14 mouse cellular contexts compared by ENCODE assay signal in the genomic region with DNA sequence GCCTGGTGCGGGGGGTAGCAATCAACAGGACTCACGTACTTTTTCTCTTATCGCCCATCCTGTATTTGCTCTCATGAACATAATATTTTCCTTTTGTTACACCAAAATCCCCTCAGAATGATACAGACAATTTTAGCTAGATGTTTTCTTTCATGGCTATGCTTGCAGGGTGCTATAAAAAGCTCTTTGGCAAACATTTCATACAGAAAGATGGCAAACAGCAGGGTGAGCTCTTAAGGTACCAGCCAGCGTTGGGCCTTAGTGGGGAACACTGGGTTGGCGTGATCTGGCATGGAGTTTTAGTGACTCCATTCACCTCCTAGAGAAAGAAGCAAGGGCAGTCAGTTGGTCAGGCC.
DNase-seq lines count a peak whose midpoint lies in the region; ATAC-seq and TF ChIP-seq lines count a peak whose summit lies in the region.
"Had no signal": no experiment of that assay in that cellular context is flagged by ENCODE, and none has a peak within 500 bp of the region (broad histone marks: within the 10 kb centered on the region; RNA-seq: fewer than 3 reads in every experiment).

No protein-coding gene starts in this region.

- H3K4me1 ChIP-seq in cortical plate, adult 2 months (ENCODE audit: control insufficient read depth, insufficient read depth, low read length): peaks cover 11% of the 10 kb centered on the region
- H3K4me1 ChIP-seq in forebrain, embryonic 12.5 days: peaks cover 90% of the 10 kb centered on the region
- H3K4me1 ChIP-seq in hindbrain, embryonic 14.5 days (replicated peaks; ENCODE audit: control insufficient read depth, insufficient read depth, low read length): peaks cover 29% of the 10 kb centered on the region
- H3K4me1 ChIP-seq in midbrain, embryonic 14.5 days (ENCODE audit: control insufficient read depth, insufficient read depth, low read length): peaks cover 60% of the 10 kb centered on the region
- H3K4me1 ChIP-seq: megakaryocyte, embryonic 14.5 days had no signal

- H3K4me3 ChIP-seq in cortical plate, adult 2 months (ENCODE audit: insufficient read depth, low read length): no peak overlapping the region
- no peak overlapping the region for H3K4me3 ChIP-seq in forebrain, embryonic 12.5 days (replicated peaks)
- no peak overlapping the region for H3K4me3 ChIP-seq in hindbrain, embryonic 14.5 days (replicated peaks; ENCODE audit: low read length)
- no peak overlapping the region for H3K4me3 ChIP-seq in midbrain, embryonic 14.5 days (replicated peaks; ENCODE audit: low read depth, low read length)
- H3K4me3 ChIP-seq: megakaryocyte, embryonic 14.5 days had no signal

- H3K9me3 ChIP-seq in forebrain, embryonic 12.5 days: no peaks in the 10 kb centered on the region
- H3K9me3 ChIP-seq in hindbrain, embryonic 14.5 days (ENCODE audit: control insufficient read depth, low read length): no peaks in the 10 kb centered on the region
- no peaks in the 10 kb centered on the region for H3K9me3 ChIP-seq in midbrain, embryonic 14.5 days (ENCODE audit: control insufficient read depth, low read length)
- H3K9me3 ChIP-seq: megakaryocyte, embryonic 14.5 days had no signal

- H3K27ac ChIP-seq in cortical plate, adult 2 months (ENCODE audit: insufficient read depth, low read length): 0 out of 2 replicates have a peak overlapping the region, but pooled peaks have one; percentile 68
- H3K27ac ChIP-seq in forebrain, embryonic 12.5 days: peak overlapping the region; percentile 97
- peak overlapping the region; percentile 70 for H3K27ac ChIP-seq in hindbrain, embryonic 14.5 days
- peak overlapping the region; percentile 94 for H3K27ac ChIP-seq in midbrain, embryonic 14.5 days (replicated peaks; ENCODE audit: low read depth, low read length)

- H3K9ac ChIP-seq in forebrain, embryonic 12.5 days: peak overlapping the region; percentile 34; the same call in 1 of the 2 replicates
- 0 out of 2 replicates have a peak overlapping the region, but pooled peaks have one; percentile 37 for H3K9ac ChIP-seq in hindbrain, embryonic 14.5 days
- no peak overlapping the region; the same call in 1 of the 2 replicates for H3K9ac ChIP-seq in midbrain, embryonic 14.5 days (replicated peaks; ENCODE audit: low read length)

- ATAC-seq in forebrain, embryonic 12.5 days (ENCODE audit: low FRiP score): no peak
- no peak for ATAC-seq in hindbrain, embryonic 14.5 days (ENCODE audit: low FRiP score)
- no peak for ATAC-seq in midbrain, embryonic 14.5 days (ENCODE audit: low FRiP score, low TSS enrichment)
- ATAC-seq: inflammation-experienced regulatory T-cells, adult 6 months had no signal

- peaks cover 41% of the 10 kb centered on the region for H3K36me3 ChIP-seq in forebrain, embryonic 12.5 days (replicated peaks)
- H3K36me3 ChIP-seq in hindbrain, embryonic 14.5 days (replicated peaks; ENCODE audit: control insufficient read depth, insufficient read depth): peaks cover 25% of the 10 kb centered on the region
- peaks cover 36% of the 10 kb centered on the region for H3K36me3 ChIP-seq in midbrain, embryonic 14.5 days (ENCODE audit: control insufficient read depth, insufficient read depth, low read length)

- 25% methylated on average over 5 of the region's 5 CpGs for WGBS in forebrain, embryonic 12.5 days
- 31% methylated on average over 5 of the region's 5 CpGs for WGBS in hindbrain, embryonic 14.5 days
- 11% methylated on average over 5 of the region's 5 CpGs for WGBS in midbrain, embryonic 14.5 days

- DNase-seq in hindbrain, embryonic 14.5 days (ENCODE audit: low spot score): no peak
- no peak for DNase-seq in midbrain, embryonic 14.5 days
- no peak for DNase-seq in T-cell, adult 2 months (ENCODE audit: low spot score)
- no peak for DNase-seq in layer of hippocampus, postnatal 14 days (ENCODE audit: low spot score in 2 of 2)
- DNase-seq in adrenal gland, postnatal 25 days: no peak
- DNase-seq: cerebellum, adult 11-12 months; heart, adult 11 months; kidney, postnatal 14 days; spleen, adult 18-20 months had no signal

- 0 out of 2 replicates have a peak, but pooled peaks cover 3% of the 10 kb centered on the region for H3K27me3 ChIP-seq in forebrain, embryonic 12.5 days
- no peaks in the 10 kb centered on the region for H3K27me3 ChIP-seq in hindbrain, embryonic 14.5 days (ENCODE audit: control insufficient read depth, insufficient read depth, low read length)
- no peaks in the 10 kb centered on the region for H3K27me3 ChIP-seq in midbrain, embryonic 14.5 days (ENCODE audit: control insufficient read depth, insufficient read depth, low read length)
- H3K27me3 ChIP-seq: megakaryocyte, embryonic 14.5 days had no signal

- peak overlapping the region; percentile 26 for H3K4me2 ChIP-seq in forebrain, embryonic 12.5 days
- H3K4me2 ChIP-seq in hindbrain, embryonic 14.5 days (replicated peaks): no peak overlapping the region
- H3K4me2 ChIP-seq in midbrain, embryonic 14.5 days (ENCODE audit: low read length): no peak overlapping the region
- H3K4me2 ChIP-seq: liver, embryonic 11.5 days had no signal

- TF ChIP-seq POLR2A in cortical plate, adult 2 months (IDR thresholded peaks at IDR 0.05; ENCODE audit: extremely low read depth, insufficient read depth, low read length): no peak

- no peak for TF ChIP-seq CTCF in cortical plate, adult 2 months (IDR thresholded peaks at IDR 0.05; ENCODE audit: extremely low read depth, insufficient read depth, low read length)
